Mouse (Mus musculus) embryo, embryonic 11.5 days (tissue): Measurements from ENCODE around the gene Amigo1.
A peak's percentile ranks its signal among the peaks of the same experiment; 100 is the strongest.

ENCODE experiments used
- DNase-seq: peaks from one replicate; pipeline ENCODE4 v3.0.0-alpha.2; 2012; ENCODE audit warnings: low read depth, low spot score

The Amigo1 gene

GRCm38 (mm10) chr3:108180514-108180913 lies 5.6 kb upstream of the Amigo1 start:
- no peak for DNase-seq

GRCm38 (mm10) chr3:108184742-108185141 lies 1.4 kb upstream of the Amigo1 start:
- DNase-seq, result no peak

GRCm38 (mm10) chr3:108185460-108186097 lies 556 bp upstream of the Amigo1 start:
- DNase-seq, result no peak

GRCm38 (mm10) chr3:108187111-108187795 lies 1.1 kb downstream of the Amigo1 start:
- DNase-seq, result no peak

GRCm38 (mm10) chr3:108188716-108189490 lies 2.8 kb downstream of the Amigo1 start:
- DNase-seq, result no peak

- DNase-seq, result no peak
Observed at GRCm38 (mm10) chr3:108189897-108190296, 3.8 kb downstream of the Amigo1 start.

- DNase-seq, result no peak
Observed at GRCm38 (mm10) chr3:108193686-108194085, 7.6 kb downstream of the Amigo1 start.

GRCm38 (mm10) chr3:108195287-108195686 lies 9.2 kb downstream of the Amigo1 start:
- no peak for DNase-seq

- DNase-seq, result no peak
Observed at GRCm38 (mm10) chr3:108195941-108196590, 9.9 kb downstream of the Amigo1 start.

- no peak for DNase-seq
Observed at GRCm38 (mm10) chr3:108197066-108197497, 10.9 kb downstream of the Amigo1 start.

GRCm38 (mm10) chr3:108199231-108199630 lies 13.1 kb downstream of the Amigo1 start:
- DNase-seq, result no peak

- peak; percentile 82 for DNase-seq
Observed at GRCm38 (mm10) chr3:108200329-108201323, 14.5 kb downstream of the Amigo1 start, which contains the start of gene Cyb561d1. Cyb561d1 (minus strand) TSS chr3:108201212.

GRCm38 (mm10) chr3:108202506-108202905 lies 16.4 kb downstream of the Amigo1 start:
- DNase-seq, result no peak

GRCm38 (mm10) chr3:108203212-108203611 lies 17.1 kb downstream of the Amigo1 start:
- no peak for DNase-seq

- no peak for DNase-seq
Observed at GRCm38 (mm10) chr3:108203621-108204325, 17.6 kb downstream of the Amigo1 start.

- no peak for DNase-seq
Observed at GRCm38 (mm10) chr3:108204470-108204869, 18.3 kb downstream of the Amigo1 start.

GRCm38 (mm10) chr3:108205601-108206000 lies 19.5 kb downstream of the Amigo1 start:
- no peak for DNase-seq

- DNase-seq, result no peak
Observed at GRCm38 (mm10) chr3:108206731-108207375, 20.7 kb downstream of the Amigo1 start.

- no peak for DNase-seq
Observed at GRCm38 (mm10) chr3:108209001-108209400, 22.9 kb downstream of the Amigo1 start.
